In genomic region chr1:132317413-132317812, GRCm38 (mm10) we compare ENCODE assay signal across 9 mouse cellular contexts. TPM values are rescaled to one million over a fixed set of nuclear protein-coding genes. Genes with fewer than 3 reads are reported as not detected.
A peak's percentile ranks its signal among the peaks of the same experiment; 100 is the strongest.
DNase-seq lines count a peak whose midpoint lies in the region; ATAC-seq lines count a peak whose summit lies in the region.
"Had no signal": no experiment of that assay in that cellular context is flagged by ENCODE, and none has a peak within 500 bp of the region (broad histone marks: within the 10 kb centered on the region; RNA-seq: fewer than 3 reads in every experiment).

No protein-coding gene starts in this region.

- peaks cover 32% of the 10 kb centered on the region for H3K36me3 ChIP-seq in forebrain, embryonic 10.5 days (replicated peaks)
- no peaks in the 10 kb centered on the region for H3K36me3 ChIP-seq in midbrain, embryonic 14.5 days (ENCODE audit: control insufficient read depth, insufficient read depth, low read length)

- H3K9me3 ChIP-seq in forebrain, embryonic 10.5 days, result no peaks in the 10 kb centered on the region
- no peaks in the 10 kb centered on the region for H3K9me3 ChIP-seq in midbrain, embryonic 14.5 days (ENCODE audit: control insufficient read depth, low read length)

- peak overlapping the region; percentile 81 for H3K4me2 ChIP-seq in midbrain, embryonic 14.5 days (ENCODE audit: low read length)

- H3K4me1 ChIP-seq in forebrain, embryonic 10.5 days, result peaks cover 90% of the 10 kb centered on the region
- peaks cover 59% of the 10 kb centered on the region for H3K4me1 ChIP-seq in midbrain, embryonic 14.5 days (ENCODE audit: control insufficient read depth, insufficient read depth, low read length)

- ATAC-seq in midbrain, embryonic 14.5 days (ENCODE audit: low FRiP score, low TSS enrichment), result no peak
- ATAC-seq: Patski had no signal

- peak overlapping the region; percentile 95 for H3K27ac ChIP-seq in forebrain, embryonic 10.5 days
- peak overlapping the region; percentile 95 for H3K27ac ChIP-seq in midbrain, embryonic 14.5 days (replicated peaks; ENCODE audit: low read depth, low read length)

- H3K27me3 ChIP-seq in forebrain, embryonic 10.5 days (ENCODE audit: poor library complexity, severe bottlenecking), result peaks cover 33% of the 10 kb centered on the region
- H3K27me3 ChIP-seq in midbrain, embryonic 14.5 days (ENCODE audit: control insufficient read depth, insufficient read depth, low read length), result no peaks in the 10 kb centered on the region
- H3K27me3 ChIP-seq: Patski had no signal

- peak overlapping the region; percentile 50 for H3K9ac ChIP-seq in midbrain, embryonic 14.5 days (replicated peaks; ENCODE audit: low read length)

- DNase-seq in kidney, adult 11 months, result peak; percentile 67
- no peak for DNase-seq in kidney, postnatal 10 days
- DNase-seq in forebrain, embryonic 10.5 days (ENCODE audit: extremely low spot score, low spot score), result no peak
- peak; percentile 74 to 76 for DNase-seq in kidney, postnatal 36 days
- peak; percentile 65 for DNase-seq in midbrain, embryonic 14.5 days
- no peak for DNase-seq in retina, embryonic 14.5 days (ENCODE audit: low spot score)
- no peak for DNase-seq in left cerebral cortex, adult 11 months (ENCODE audit: low spot score)
- DNase-seq in layer of hippocampus, postnatal 36 days, result no peak

- H3K4me3 ChIP-seq in forebrain, embryonic 10.5 days, result peak overlapping the region; percentile 82
- peak overlapping the region; percentile 83 for H3K4me3 ChIP-seq in midbrain, embryonic 14.5 days (replicated peaks; ENCODE audit: low read depth, low read length)

- WGBS in forebrain, embryonic 10.5 days, result 29% methylated on average over 4 of the region's 4 CpGs
- 5% methylated on average over 4 of the region's 4 CpGs for WGBS in midbrain, embryonic 14.5 days

RNA-seq across cellular contexts. Expression of gene Nuak2, which starts 1.5 kb away (rescaled TPM):
- polyA plus RNA-seq in forebrain, embryonic 10.5 days (2016; fragmentation: Nextera tagmentation; extraction: Ambion mirVana), result 49.9 TPM in 2 replicates
- polyA plus RNA-seq in midbrain, embryonic 14.5 days (2014; fragmentation: Nextera tagmentation; extraction: Ambion mirVana), result 22.3 and 38.0 TPM in 2 replicates
- total RNA-seq in layer of hippocampus, postnatal 36 days (2021), result 1 to 10 TPM in 1 of 2 experiments, under 1 TPM in 1; 0.63 to 1.1 TPM

RNA-seq across cellular contexts. Expression of gene Klhdc8a, which starts 19.0 kb away (rescaled TPM):
- polyA plus RNA-seq in forebrain, embryonic 10.5 days (2016; fragmentation: Nextera tagmentation; extraction: Ambion mirVana), result 0.30 and 0.33 TPM in 2 replicates
- 10.1 and 11.1 TPM in 2 replicates for polyA plus RNA-seq in midbrain, embryonic 14.5 days (2014; fragmentation: Nextera tagmentation; extraction: Ambion mirVana)
- 1 to 10 TPM; 3.0 to 3.3 TPM for total RNA-seq in layer of hippocampus, postnatal 36 days (2021)

Comparison
In these comparisons a context has a peak if more than half of its experiments do, and no peak if none do; other contexts are left out.
1. DNase-seq: peak in kidney, adult 11 months (single experiment), kidney, postnatal 36 days (2 of 2) and midbrain, embryonic 14.5 days (single experiment); none in kidney, postnatal 10 days (single experiment), forebrain, embryonic 10.5 days (single experiment), retina, embryonic 14.5 days (single experiment), left cerebral cortex, adult 11 months (single experiment) and layer of hippocampus, postnatal 36 days (0 of 2).